Mouse (Mus musculus) cerebellum, adult 9-11 months (tissue): Measurements from ENCODE around the gene Hmgn3.
"Not testable (repeated sequence)": the region's sequence is repeated elsewhere in the genome, so short reads cannot be mapped to it uniquely, and the experiment has no call there.

Experiments used
- DNase-seq: peaks from one replicate; pipeline ENCODE4 v3.0.0; 2022

The Hmgn3 gene

GRCm38 (mm10) chr9:83146446-83147188 is at the start of gene Hmgn3:
Gene Hmgn3 (minus strand): TSS chr9:83146685.
- peak; percentile 94 for DNase-seq

GRCm38 (mm10) chr9:83195765-83196164 is 49.3 kb upstream of the Hmgn3 start:
- no peak for DNase-seq

GRCm38 (mm10) chr9:83195007-83195406 is 48.5 kb upstream of the Hmgn3 start:
- no peak for DNase-seq

- no peak for DNase-seq
These were observed 41.3 kb upstream of the Hmgn3 start for GRCm38 (mm10) chr9:83187752-83188151.

- peak; percentile 80 for DNase-seq
These were observed 667 bp downstream of the Hmgn3 start for GRCm38 (mm10) chr9:83145591-83146445.

- no peak for DNase-seq
These were observed 16.7 kb downstream of the Hmgn3 start for GRCm38 (mm10) chr9:83129831-83130230.

GRCm38 (mm10) chr9:83127840-83128239 is 18.6 kb downstream of the Hmgn3 start:
- no peak for DNase-seq

GRCm38 (mm10) chr9:83126482-83126881 is 20.0 kb downstream of the Hmgn3 start:
- DNase-seq: not testable (repeated sequence)

GRCm38 (mm10) chr9:83119211-83119610 is 27.3 kb downstream of the Hmgn3 start:
- no peak for DNase-seq

GRCm38 (mm10) chr9:83117486-83117885 is 29.0 kb downstream of the Hmgn3 start:
- no peak for DNase-seq

GRCm38 (mm10) chr9:83116774-83117474 is 29.6 kb downstream of the Hmgn3 start:
- DNase-seq: no peak

- no peak for DNase-seq
These were observed 30.8 kb downstream of the Hmgn3 start for GRCm38 (mm10) chr9:83115676-83116075.

GRCm38 (mm10) chr9:83113800-83114217 is 32.7 kb downstream of the Hmgn3 start:
- DNase-seq: no peak

GRCm38 (mm10) chr9:83112305-83112768 is 34.1 kb downstream of the Hmgn3 start:
- no peak for DNase-seq

- no peak for DNase-seq
These were observed 34.7 kb downstream of the Hmgn3 start for GRCm38 (mm10) chr9:83111789-83112188.

GRCm38 (mm10) chr9:83111117-83111686 is 35.3 kb downstream of the Hmgn3 start:
- DNase-seq: no peak

- DNase-seq: no peak
These were observed 35.9 kb downstream of the Hmgn3 start for GRCm38 (mm10) chr9:83110406-83111116.

- DNase-seq: no peak
These were observed 36.8 kb downstream of the Hmgn3 start for GRCm38 (mm10) chr9:83109705-83110104.

GRCm38 (mm10) chr9:83108821-83109220 is 37.7 kb downstream of the Hmgn3 start:
- DNase-seq: no peak

GRCm38 (mm10) chr9:83103785-83104184 is 42.7 kb downstream of the Hmgn3 start:
- DNase-seq: no peak

GRCm38 (mm10) chr9:83101691-83102090 is 44.8 kb downstream of the Hmgn3 start:
- no peak for DNase-seq

GRCm38 (mm10) chr9:83100786-83101185 is 45.7 kb downstream of the Hmgn3 start:
- DNase-seq: no peak
